Mouse (Mus musculus): ENCODE measurements around the gene Tmco4.

DNA sequence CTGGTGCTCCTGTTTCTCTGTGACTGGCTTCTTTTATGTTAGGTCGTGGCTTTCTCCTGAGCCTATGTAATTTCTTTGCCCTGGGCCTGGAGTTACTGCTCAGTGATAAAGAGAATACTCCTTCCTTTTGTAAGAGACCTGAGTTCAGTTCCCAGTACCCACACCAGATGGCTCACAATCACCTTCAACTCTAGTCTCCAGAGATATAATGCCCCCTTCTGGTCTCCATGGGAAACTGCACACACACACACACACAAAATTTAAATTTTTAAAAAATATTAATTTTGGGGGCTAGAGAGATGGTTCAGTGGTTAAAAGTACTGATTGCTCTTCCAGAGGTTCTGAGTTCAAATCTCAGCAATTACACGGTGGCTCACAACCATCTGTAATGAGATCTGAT lies 24.4 kb upstream of the Tmco4 start:
- TF ChIP-seq CTCF (IDR thresholded peaks at IDR 0.05; ENCODE audit: insufficient read depth, low read depth, low read length) (no peak), POLR2A (IDR thresholded peaks at IDR 0.05; ENCODE audit: insufficient read depth, low read depth, low read length) (no peak)

Data from olfactory bulb, adult 2 months (tissue).